Mouse (Mus musculus) CD8-positive naive resting alpha-beta T cell, adult 2 months (primary cell): ENCODE results near the gene Pla2g6.
A peak's percentile ranks its signal among the peaks of the same experiment; 100 is the strongest.

Experiments used
- DNase-seq, 2 experiments: peaks; one replicate each; pipeline ENCODE4 v3.0.0; 2022; ENCODE audit warnings: low read depth in 2 of 2, low spot score in 2 of 2

Pla2g6 gene

DNA sequence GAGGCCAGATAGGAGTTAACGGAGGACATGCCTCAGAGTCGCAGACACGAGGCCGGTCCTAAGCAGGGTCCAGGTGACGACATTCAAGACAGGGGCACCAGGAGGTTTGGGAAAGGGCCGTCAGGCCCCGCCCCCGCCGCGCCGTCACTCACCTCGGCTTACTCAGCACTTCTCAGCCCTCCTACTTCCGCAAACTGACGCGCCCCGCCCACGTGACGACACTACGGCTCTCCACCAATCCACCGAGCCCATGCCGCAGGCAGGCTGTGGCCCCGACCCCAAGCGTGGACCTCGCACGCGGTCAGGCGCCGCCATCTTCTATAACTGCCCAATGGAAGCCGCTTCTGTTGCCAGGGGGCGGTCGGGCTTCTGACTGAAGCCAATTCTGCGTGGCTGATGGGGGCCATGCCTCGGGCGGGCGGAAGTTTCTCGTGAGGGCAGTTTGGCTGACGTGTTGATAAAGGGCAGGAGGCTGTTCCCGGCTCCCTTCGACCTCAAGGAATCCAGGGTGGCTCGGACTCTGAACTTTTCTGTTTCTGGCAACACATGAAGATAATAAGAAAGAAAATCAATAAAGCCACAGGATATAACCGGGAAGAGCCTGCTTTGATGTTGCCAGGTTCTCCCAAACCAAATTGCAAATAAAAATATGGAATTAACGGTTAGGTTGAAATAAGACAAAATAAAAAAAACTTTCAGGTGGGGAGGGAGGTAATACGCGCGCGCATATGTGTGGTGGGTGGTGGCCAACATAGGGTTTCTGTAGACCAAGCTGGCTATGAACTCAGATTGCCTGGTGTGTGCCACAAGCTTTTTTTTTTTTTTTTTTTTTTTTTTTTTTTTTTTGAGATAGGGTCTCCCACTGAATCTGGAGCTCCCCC lies at the start of gene Pla2g6:
Gene Pla2g6 (minus strand): TSS at position 333 of the 881 bp plus-strand sequence.
- peak; percentile 88 to 91 for DNase-seq

DNA sequence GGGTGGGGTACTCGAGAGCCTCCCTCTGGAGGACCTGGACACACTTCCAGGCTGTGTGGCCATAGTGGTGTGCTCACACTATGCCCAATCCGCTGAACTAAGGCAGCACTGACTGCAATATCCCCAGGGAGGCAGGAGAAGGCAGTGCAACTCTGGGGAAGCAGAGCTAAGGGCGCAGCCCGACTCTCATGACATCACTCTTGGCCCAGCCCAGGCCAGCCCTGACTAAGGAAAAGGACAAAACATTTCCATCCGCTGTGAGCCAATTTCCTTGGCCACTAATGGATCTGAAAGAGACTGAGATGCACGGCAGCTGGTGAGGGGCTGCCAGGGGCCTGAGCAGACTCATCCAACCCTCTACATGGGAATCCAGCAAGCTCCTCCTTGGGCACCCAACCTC lies 49.5 kb upstream of the Pla2g6 start:
- no peak for DNase-seq

DNA sequence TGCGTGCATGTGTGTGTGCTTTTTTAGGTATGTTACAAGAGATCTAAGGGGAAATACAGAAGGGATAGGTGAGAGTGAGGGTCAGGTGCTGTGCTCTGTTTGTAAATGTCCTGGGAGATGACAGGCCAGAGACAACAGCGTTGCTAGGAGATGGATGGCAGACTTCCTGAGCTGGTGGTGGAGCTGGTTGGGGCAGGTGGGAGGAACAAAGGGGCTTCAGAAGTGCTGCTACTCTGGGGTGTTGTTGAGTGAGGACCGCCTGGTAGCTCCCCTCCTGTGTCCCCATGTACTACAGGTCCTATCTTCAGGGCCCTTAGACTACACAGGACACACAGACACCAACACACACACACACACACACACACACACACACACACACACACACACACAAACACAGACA lies 46.6 kb upstream of the Pla2g6 start:
- peak; percentile 32 to 43 for DNase-seq

DNA sequence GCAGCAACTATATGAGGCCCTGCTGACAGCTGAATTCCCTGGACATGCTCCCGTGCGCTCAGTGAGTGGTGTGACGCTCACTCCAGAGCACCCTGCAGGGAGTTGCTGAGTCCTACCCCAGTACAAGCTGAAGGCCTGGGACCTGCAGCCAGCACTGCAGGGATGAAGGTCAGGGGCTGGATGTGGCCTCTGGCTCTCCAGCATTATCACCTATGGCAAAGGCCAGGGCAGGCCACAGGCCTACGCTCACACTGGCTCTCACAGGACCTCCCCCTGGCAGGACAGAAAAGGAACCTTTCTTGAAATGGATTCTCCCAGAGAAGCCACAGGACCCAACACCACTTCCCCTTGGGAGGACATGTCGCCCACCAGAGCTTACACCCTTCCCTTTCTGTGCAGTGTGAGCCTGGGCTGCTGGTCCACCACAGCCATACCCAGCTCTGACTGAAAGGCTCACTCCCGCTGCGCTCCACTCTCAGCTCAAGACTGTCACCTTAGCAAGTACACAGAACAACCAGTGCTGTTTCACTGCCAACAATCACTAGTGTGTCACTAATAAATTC lies 42.2 kb upstream of the Pla2g6 start:
- no peak for DNase-seq

DNA sequence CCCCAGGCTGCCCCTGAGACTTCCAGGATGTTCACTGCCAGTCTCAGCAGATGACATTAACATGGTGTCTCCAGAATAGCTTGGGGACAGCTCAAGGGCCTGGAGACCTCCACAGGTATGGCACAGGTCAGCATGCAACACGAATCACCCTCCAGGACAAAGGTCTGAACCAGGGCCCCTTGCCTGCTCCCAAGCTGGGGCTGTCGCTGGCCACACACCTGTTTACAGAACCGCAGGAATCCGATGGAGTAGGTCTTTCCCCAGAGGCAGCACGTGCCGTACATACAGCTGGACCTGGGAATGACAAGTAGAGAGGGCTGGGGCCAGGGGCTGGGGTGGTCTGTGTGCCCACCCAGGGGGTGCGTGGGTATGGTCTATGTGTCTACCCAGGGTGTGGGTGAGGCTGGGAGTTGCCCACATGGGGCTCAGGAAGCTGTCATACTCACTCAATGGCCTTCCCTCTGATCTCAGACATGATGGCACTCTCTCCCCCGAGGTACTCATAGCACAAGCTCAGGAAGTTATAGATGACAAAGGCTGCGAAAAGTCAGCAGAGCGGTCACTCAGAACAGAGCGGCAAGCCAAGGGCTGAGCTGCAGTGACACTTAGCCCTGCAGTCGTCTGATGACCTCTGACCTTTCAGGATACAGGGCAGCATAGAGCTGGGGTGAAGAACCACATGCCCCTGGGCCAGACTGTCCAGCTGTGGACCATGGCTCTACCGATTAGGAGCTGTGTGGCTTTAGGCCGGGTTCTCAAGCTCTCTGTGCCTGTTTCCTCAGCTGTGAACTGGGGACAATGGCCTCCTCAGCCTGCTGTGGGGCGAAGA lies 41.5 kb upstream of the Pla2g6 start:
- no peak for DNase-seq

DNA sequence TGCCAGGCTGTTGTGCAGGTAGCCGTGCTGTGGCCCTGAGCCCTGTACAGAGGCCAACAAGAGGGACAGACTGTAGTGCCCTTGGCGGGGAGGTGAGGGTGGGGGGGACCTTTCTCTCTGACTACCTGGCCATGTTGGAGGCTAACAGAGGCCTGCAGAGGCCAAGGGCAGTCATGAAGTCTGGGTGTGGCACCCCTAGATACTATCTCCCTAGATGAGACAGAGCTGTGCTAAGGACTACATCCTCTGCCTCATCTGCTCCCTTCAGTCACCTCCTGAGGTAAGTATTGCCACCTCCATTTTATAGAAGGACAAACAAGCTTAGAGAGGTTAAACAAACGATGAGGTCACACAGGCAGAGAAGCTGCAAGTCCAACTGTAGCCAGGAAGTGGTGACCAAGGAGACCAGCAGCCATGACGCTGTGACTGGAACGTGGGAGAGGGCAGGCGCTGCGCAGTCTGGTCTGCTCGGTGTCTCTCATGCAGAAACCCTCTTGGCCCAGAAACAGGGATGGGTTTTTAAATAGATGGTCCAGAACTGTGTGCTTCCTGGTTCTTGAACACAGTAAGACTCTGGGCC lies 40.8 kb upstream of the Pla2g6 start:
- DNase-seq: no peak

DNA sequence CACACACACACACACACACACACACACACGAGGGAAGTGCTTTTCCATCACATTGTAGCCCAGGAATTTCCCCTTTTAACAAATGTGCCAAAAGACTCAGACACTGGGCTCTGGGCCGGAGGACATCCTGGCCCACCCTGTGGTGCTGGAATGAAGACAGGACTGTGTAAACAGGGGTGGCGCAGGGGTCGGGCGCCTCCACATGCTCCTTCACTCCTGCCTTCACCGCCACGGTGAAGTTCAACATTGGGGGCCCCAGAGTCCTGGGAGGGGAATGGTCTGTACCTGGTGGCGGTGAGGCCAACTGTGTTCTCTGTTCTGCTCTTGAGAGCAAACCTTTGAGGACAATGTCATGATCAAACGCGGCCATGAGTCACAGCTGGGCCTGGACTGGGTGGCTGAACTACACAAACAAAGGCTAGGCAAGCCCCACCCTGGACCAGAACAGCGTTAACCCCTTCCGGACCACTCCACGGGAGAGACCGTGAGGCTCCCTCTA lies 40.2 kb upstream of the Pla2g6 start:
- no peak for DNase-seq

DNA sequence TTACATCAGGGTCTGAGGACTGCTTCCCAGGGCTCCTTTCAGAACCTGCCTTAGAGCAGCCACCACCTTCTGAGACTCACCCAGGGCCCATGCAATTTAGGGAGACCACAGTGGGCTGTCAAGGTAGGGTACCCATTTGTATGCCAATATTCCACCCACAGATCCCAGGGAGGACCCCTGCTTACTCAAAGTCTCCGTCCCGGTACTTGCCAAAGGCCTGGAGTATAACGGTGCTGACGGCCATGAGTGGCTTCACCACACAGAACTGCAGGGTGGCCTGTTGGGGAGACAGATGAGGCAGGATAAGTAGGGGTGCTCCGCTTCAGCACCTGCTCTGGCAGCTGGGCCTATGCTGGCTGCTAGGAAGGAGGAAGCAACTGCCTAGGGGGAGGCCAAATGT lies 38.2 kb upstream of the Pla2g6 start:
- DNase-seq: no peak

DNA sequence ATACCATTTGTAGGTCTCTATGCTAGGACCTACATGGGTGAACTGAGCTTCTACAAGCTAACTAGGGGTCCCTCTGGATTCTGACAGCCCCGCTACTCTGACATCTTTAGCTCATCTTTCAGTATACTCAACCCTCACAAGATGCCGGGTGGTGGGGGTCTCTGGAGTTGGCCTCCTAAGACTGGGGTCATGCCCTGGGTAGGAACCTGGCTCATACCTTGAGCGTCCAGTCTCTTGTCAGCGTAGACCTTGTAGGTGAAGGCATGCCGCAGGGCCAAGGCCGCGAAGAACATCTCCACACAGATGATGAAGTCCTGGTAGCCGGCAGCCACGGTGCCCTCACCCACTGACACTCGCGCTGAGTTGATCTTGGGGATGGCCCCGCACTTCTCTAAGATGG lies 36.9 kb upstream of the Pla2g6 start:
- DNase-seq: no peak

DNA sequence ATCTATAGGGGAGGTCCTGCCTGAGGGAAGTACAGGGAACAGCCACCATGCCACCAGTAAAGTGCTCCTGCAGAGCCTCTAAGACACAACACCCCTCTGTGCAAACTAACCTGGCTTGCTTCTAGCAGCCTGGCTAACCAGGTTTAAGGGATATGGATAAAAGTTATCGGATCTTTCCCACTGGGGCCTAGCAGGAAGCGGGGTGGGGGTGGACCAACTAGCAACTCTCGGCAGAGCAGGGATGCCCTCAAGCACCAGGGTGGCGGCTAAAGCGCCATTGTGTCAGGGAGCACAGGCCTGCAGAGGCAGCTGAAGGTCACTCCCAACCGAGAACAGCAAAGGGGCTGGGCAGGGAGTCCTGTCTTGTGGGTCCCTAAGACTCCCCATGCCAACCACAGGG lies 35.9 kb upstream of the Pla2g6 start:
- DNase-seq: no peak

DNA sequence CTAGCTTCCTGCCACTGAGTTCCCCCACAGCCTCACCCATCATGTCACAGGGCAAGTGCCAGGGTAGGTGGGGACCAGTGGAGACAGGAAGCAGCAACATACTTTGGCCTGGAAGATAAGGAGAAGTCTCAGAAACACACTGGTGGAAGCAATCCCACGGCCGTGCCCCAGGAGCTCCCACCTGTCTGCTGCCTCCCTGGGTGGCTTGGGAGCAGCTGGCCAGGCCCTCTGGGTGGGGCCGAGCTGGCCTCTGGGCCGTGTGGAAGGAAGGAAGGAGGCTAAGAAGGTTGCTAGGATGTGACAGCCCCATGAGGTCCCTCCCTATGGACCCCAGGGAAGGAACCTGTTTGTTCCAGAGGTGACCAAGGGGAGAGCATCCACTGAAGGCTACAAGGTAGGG lies 32.8 kb upstream of the Pla2g6 start:
- DNase-seq: no peak

DNA sequence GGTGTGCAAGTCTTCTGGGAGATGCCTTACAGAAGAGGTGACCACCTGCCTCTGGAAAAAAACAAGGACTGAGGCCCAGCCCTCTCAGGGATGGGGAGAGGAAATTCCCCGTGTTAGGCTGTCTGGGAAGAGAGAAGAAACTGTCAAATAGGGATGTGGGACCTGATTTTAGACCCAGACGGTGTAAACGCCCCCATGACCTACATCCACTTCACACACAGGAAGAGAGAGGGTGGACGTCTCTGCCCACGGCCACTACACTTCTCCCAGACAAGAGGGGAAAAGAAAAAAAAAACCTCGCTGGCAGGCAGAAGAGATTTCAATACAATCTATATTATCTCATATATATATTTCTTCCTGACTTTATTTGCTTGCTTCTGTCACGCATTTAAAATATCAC lies 32.2 kb upstream of the Pla2g6 start:
- no peak for DNase-seq

DNA sequence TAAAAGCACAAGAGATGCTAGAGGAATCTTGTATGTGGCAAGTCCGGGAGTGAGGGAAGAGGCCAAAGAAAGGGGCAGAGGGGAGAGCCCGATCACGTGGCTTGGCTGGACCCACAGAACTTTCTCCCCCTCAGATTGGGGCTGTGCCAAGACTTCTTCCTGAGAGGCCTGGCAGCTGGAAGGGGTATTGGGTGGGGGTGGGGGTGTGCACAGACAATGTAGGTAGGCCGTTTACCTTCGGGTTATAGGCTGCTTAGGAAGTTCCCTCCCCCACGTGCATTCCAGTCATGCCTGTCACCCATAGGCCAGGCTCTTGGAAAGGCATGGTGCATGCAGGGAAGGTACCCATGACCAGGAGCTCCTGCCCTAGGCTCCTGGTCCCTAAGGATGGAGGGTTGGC lies 31.8 kb upstream of the Pla2g6 start:
- DNase-seq: no peak

DNA sequence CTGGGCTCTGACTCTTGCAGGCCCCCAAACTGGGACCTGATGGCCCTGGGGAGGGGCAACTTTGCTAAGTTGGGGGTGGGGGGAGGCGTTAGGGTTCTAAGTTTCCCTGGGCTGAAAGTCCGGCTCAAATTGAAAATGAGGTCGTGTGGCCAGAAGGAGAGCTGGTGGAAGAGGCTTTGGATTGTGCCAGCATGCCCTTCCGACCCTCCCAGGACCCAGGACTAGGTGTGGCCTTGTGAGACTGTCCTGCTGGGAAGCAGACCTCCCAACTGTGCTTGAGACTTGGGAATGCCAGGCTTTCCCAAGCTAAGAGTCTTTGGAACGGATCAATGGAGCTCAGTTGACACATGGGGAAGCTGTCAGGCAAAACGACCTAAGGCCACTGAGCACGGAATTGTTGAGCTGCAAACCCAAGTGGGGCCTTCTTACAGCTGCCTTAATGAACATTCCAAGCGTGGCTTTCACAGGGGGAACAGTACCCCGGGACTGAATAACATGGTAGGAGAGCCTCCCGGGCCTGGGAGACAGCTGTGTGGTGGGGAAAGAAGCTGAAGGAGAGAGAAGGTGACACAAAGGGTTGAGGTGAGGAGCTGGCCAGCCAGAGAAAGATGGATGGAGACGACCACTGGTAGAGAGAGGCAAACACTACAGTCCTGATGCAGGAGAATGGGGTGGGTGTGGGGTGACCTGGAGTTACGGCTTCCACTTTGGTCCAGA lies 29.9 kb upstream of the Pla2g6 start:
- no peak for DNase-seq

DNA sequence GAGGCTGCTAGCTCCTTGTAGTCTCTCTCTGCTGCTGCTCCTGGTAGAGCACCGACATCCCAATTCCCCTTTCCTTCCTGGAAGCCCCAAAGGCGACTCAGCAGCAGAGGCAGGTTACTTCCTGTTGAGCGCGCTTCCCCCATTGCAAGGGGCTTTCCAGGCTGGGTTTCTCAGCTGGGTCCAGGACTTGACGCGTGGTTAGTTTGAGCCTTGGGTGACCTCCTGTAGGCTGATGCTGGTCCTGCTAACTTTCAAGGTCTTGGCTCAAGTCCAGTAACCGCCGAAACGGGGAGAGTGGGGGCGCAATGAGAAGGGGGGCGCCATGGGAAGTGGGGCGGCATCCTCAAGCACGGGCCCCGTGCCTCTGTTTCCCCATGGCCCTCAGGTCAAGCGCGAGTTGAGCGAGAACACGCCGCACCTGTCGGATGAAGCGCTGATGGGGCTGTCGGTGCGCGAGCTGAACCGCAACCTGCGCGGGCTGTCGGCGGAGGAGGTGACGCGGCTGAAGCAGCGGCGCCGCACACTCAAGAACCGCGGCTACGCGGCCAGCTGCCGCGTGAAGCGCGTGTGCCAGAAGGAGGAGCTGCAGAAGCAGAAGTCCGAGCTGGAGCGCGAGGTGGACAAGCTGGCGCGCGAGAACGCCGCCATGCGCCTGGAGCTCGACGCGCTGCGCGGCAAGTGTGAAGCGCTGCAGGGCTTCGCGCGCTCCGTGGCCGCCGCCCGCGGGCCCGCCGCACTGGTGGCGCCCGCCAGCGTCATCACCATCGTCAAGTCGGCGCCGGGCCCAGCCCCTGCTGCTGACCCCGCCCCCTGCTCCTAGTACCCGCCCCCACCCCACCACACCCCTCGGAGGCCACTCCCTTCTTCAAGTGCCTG lies 29.1 kb upstream of the Pla2g6 start:
- peak in 1 of 2 experiments; percentile 28 for DNase-seq

DNA sequence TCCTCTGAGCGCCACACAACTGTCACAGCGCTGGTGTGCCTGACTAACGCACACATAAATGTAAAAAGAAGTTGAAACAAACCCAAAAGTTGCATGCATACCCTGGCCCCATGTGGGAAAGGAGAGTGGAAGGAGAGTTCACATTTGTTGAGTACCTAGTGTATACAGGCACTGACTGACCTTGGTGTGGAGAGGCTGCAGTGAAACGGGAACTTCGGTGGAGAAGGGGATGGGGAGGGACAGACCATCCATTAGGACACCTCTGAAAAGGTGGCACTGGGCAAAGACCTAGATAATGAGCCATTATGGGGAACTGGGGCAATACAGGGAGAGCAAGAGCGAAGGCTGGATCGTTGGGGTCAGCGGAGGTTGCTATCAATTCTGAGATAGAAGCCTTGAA lies 28.3 kb upstream of the Pla2g6 start:
- no peak for DNase-seq

DNA sequence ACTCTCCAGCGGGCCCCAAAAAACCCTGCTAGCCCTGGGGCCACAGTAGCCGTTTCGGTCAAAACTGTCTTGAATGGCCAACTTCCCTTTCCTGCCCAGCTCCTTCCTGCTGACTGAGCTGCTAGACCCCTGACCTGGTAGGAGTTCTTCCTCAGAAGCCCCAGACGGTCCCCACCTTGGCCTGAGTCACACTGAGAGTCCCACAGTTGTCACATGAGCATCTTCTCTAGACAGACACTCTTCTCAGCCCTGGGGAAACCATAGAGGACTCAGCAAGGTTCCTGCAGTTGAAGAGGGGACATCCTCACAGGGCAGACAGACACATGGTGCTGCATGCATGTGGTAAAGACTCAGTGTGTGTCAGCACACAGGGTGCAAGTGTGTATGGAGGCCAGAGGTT lies 26.4 kb upstream of the Pla2g6 start:
- no peak for DNase-seq

DNA sequence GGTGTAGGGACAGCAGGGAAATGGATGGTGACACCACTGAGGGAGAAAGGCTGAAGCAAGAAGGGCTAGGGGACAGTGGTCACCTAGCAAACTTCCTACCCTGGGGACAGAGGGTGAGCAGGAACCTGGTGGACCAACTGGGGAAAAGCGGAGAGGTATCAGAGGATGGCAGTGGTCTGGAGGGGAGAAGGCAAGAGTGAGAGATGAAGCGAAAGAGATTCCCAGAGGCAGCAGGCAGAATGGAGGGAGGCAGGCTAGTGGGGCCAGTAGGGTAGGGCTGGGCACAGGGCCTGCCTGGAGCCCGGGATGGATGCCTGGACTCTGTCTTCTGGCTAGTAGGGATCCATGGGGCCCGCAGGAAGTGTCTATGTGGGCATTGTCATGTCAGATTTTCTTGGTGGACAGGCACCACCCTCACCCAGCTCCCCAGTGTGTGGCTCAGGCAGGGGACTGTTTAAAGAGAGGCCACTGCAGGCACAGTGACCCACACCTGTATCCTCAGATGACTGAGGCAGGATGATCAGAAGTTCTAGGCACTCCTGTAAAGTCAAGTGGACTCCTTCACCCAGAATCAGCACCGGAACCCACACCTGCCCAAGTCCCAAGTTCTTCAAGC lies 25.6 kb upstream of the Pla2g6 start:
- DNase-seq: no peak

DNA sequence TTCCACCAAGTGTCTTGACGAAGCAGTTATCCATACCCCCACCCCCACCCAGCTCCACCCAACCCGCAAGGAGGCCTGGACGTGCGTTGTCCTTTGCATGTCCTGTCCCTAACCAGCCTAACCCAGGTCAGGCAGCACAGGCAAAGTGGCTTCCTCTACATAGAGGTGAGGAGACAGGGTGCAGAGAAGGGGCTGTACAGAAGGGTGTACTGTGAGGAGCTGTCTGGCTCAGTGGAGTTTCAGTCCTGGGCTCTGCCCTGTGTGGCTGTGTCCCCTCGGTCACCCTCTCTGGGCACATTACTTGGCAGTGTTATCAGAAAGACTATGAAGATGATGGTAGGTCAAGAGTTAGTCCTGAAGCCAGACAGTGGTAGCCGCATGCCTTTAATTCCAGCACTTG lies 24.3 kb upstream of the Pla2g6 start:
- no peak for DNase-seq
